In the genomic region with DNA sequence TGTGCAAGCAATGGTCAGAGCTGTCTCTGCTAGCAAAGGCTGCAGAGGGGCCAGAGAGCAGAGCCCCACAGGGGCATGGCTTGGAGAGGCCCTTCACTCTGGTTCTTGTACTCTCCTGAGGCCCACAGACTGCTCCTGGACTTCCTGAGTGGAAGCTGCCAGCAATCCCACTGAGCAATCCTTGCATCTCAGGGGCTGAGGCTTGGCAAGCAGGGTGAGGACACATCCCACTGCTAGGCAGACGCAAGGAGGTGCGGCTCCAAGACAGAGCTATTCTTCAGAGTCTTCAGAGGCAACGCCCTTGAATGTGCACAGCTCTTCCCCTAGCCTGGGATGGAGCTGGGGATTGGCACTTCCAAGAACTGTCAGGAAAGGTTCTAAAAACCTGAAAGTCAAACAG, we compare ENCODE assay signal across 11 mouse cellular contexts.
DNase-seq lines count a peak whose midpoint lies in the region; ATAC-seq lines count a peak whose summit lies in the region.
"Had no signal": no experiment of that assay in that cellular context is flagged by ENCODE, and none has a peak within 500 bp of the region (broad histone marks: within the 10 kb centered on the region; RNA-seq: fewer than 3 reads in every experiment).

No protein-coding gene starts in this region.

- peak; percentile 67 for DNase-seq in cerebellum, adult 11-12 months
- DNase-seq in hindbrain, embryonic 14.5 days (ENCODE audit: low spot score), result no peak
- no peak for DNase-seq in neural tube, embryonic 10.5 days (ENCODE audit: extremely low spot score, low spot score)
- no peak for DNase-seq in ovary, postnatal 36 days (ENCODE audit: low spot score)
- DNase-seq: lung, postnatal 10 days; thymus, adult 18-20 months had no signal

- H3K4me3 ChIP-seq in hindbrain, embryonic 12.5 days, result no peak overlapping the region
- H3K4me3 ChIP-seq in hindbrain, embryonic 14.5 days (replicated peaks; ENCODE audit: low read length), result no peak overlapping the region
- no peak overlapping the region for H3K4me3 ChIP-seq in neural tube, embryonic 13.5 days
- H3K4me3 ChIP-seq: forebrain, embryonic 12.5 days had no signal

- H3K9ac ChIP-seq in hindbrain, embryonic 12.5 days, result no peak overlapping the region
- no peak overlapping the region for H3K9ac ChIP-seq in hindbrain, embryonic 14.5 days
- peak overlapping the region; percentile 18; the same call in 1 of the 2 replicates for H3K9ac ChIP-seq in neural tube, embryonic 13.5 days
- H3K9ac ChIP-seq: forebrain, embryonic 12.5 days had no signal

- H3K27ac ChIP-seq in hindbrain, embryonic 12.5 days, result peak overlapping the region; percentile 30; the same call in 1 of the 2 replicates
- H3K27ac ChIP-seq in hindbrain, embryonic 14.5 days, result no peak overlapping the region
- peak overlapping the region; percentile 72; the same call in 1 of the 2 replicates for H3K27ac ChIP-seq in neural tube, embryonic 13.5 days (replicated peaks)
- H3K27ac ChIP-seq: forebrain, embryonic 12.5 days had no signal

- 0 out of 2 replicates have a peak, but pooled peaks cover 4% of the 10 kb centered on the region for H3K36me3 ChIP-seq in hindbrain, embryonic 12.5 days
- H3K36me3 ChIP-seq in hindbrain, embryonic 14.5 days (replicated peaks; ENCODE audit: control insufficient read depth, insufficient read depth), result 0 out of 2 replicates have a peak, but pooled peaks cover 9% of the 10 kb centered on the region
- H3K36me3 ChIP-seq in neural tube, embryonic 13.5 days, result peaks cover 16% of the 10 kb centered on the region; the same call in 1 of the 2 replicates
- H3K36me3 ChIP-seq: forebrain, embryonic 12.5 days had no signal

- WGBS in hindbrain, embryonic 12.5 days, result 84% methylated on average over 3 of the region's 3 CpGs
- WGBS in hindbrain, embryonic 14.5 days, result 74% methylated on average over 3 of the region's 3 CpGs
- 83% methylated on average over 3 of the region's 3 CpGs for WGBS in neural tube, embryonic 13.5 days

- no peaks in the 10 kb centered on the region for H3K9me3 ChIP-seq in hindbrain, embryonic 12.5 days (replicated peaks)
- H3K9me3 ChIP-seq in hindbrain, embryonic 14.5 days (ENCODE audit: control insufficient read depth, low read length), result no peaks in the 10 kb centered on the region
- H3K9me3 ChIP-seq in neural tube, embryonic 13.5 days, result no peaks in the 10 kb centered on the region
- H3K9me3 ChIP-seq: forebrain, embryonic 12.5 days had no signal

- no peak for ATAC-seq in cerebellum, adult (ENCODE audit: insufficient number of reproducible peaks, low FRiP score, low TSS enrichment)
- ATAC-seq in hindbrain, embryonic 12.5 days (ENCODE audit: low FRiP score), result no peak
- ATAC-seq in hindbrain, embryonic 14.5 days (ENCODE audit: low FRiP score), result no peak
- no peak for ATAC-seq in neural tube, embryonic 13.5 days (ENCODE audit: low read depth)
- ATAC-seq in inflammation-experienced regulatory T-cells, adult 6 months, result no peak

- no peaks in the 10 kb centered on the region for H3K27me3 ChIP-seq in hindbrain, embryonic 12.5 days
- H3K27me3 ChIP-seq in hindbrain, embryonic 14.5 days (ENCODE audit: control insufficient read depth, insufficient read depth, low read length), result no peaks in the 10 kb centered on the region
- H3K27me3 ChIP-seq in neural tube, embryonic 13.5 days, result no peaks in the 10 kb centered on the region
- H3K27me3 ChIP-seq: forebrain, embryonic 12.5 days had no signal

- H3K4me2 ChIP-seq in hindbrain, embryonic 12.5 days (replicated peaks), result no peak overlapping the region
- H3K4me2 ChIP-seq in hindbrain, embryonic 14.5 days (replicated peaks), result no peak overlapping the region
- H3K4me2 ChIP-seq in neural tube, embryonic 13.5 days, result no peak overlapping the region
- H3K4me2 ChIP-seq: forebrain, embryonic 12.5 days had no signal

- peaks cover 38% of the 10 kb centered on the region for H3K4me1 ChIP-seq in hindbrain, embryonic 12.5 days
- H3K4me1 ChIP-seq in hindbrain, embryonic 14.5 days (replicated peaks; ENCODE audit: control insufficient read depth, insufficient read depth, low read length), result peaks cover 22% of the 10 kb centered on the region
- H3K4me1 ChIP-seq in neural tube, embryonic 13.5 days (replicated peaks), result peaks cover 45% of the 10 kb centered on the region
